Mouse (Mus musculus) hindbrain, embryonic 11.5 days (tissue): ENCODE data around the gene Stx1b. TPM values are rescaled to one million over a fixed set of nuclear protein-coding genes. Genes with fewer than 3 reads are reported as not detected.
A peak's percentile ranks its signal among the peaks of the same experiment; 100 is the strongest.

ENCODE experiments used
- ATAC-seq: fragments of 200-750 bp; cut with Nextera tagmentation; 2 replicates; pipeline ENCODE4 v1.8.0; 2017; ENCODE audit warnings: mild to moderate bottlenecking, moderate TSS enrichment, moderate library complexity; ENCODE audit not compliant: low FRiP score
- DNase-seq: peaks from one replicate; pipeline ENCODE4 v3.0.0-alpha.2; 2015; ENCODE audit warnings: low spot score
- H3K27ac ChIP-seq: fragments of 300-500 bp; sonication (generic); 2 replicates; pipeline ENCODE4 v1.5.1; 2014; ENCODE audit warnings: mild to moderate bottlenecking, low read depth, low read length
- H3K27me3 ChIP-seq: fragments of 300-500 bp; sonication (generic); 2 replicates; pipeline ENCODE4 v1.6.1; 2014; ENCODE audit warnings: mild to moderate bottlenecking, low read length, moderate library complexity, mixed read lengths; ENCODE audit not compliant: control insufficient read depth, insufficient read depth
- H3K36me3 ChIP-seq: fragments of 300-500 bp; sonication (generic); 2 replicates; pipeline ENCODE4 v1.6.1; 2014; ENCODE audit warnings: mild to moderate bottlenecking, low read length, moderate library complexity, mixed read lengths; ENCODE audit not compliant: control insufficient read depth, insufficient read depth
- H3K4me1 ChIP-seq: fragments of 300-500 bp; sonication (generic); replicated peaks from 2 replicates; pipeline ENCODE4 v1.6.1; 2014; ENCODE audit warnings: low read length, mixed read lengths; ENCODE audit not compliant: control insufficient read depth, insufficient read depth
- H3K4me2 ChIP-seq: fragments of 300-500 bp; sonication (generic); replicated peaks from 2 replicates; pipeline ENCODE4 v1.6.1; 2014; ENCODE audit warnings: mild to moderate bottlenecking, low read depth, low read length
- H3K4me3 ChIP-seq: fragments of 300-500 bp; sonication (generic); 2 replicates; pipeline ENCODE4 v1.5.1; 2014; ENCODE audit warnings: low read depth, low read length
- H3K9ac ChIP-seq: fragments of 300-500 bp; sonication (generic); 2 replicates; pipeline ENCODE4 v1.6.1; 2014; ENCODE audit warnings: low read depth, low read length
- H3K9me3 ChIP-seq: fragments of 300-500 bp; sonication (generic); 2 replicates; pipeline ENCODE4 v1.6.1; 2016; ENCODE audit warnings: low read length; ENCODE audit not compliant: control insufficient read depth
- WGBS: fragments of 180-500 bp; shearing (Covaris S2); extraction: QIAGEN DNeasy Blood & Tissue Kit; methylation state at CpG from one replicate; pipeline ENCODE4 v1.1.7; 2014; 5-methylcytosine and 5-hydroxymethylcytosine counted together
- polyA plus RNA-seq: library from polyadenylated mRNA; unstranded; fragments of >200 nt; fragmentation: Nextera tagmentation; extraction: Ambion mirVana; gene quantifications from 2 replicates; pipeline ENCODE4 v1.2.1, GENCODE M21; 2014

The Stx1b gene
- polyA plus RNA-seq, 1 experiment from 2014 or later = 10.1 TPM

DNA sequence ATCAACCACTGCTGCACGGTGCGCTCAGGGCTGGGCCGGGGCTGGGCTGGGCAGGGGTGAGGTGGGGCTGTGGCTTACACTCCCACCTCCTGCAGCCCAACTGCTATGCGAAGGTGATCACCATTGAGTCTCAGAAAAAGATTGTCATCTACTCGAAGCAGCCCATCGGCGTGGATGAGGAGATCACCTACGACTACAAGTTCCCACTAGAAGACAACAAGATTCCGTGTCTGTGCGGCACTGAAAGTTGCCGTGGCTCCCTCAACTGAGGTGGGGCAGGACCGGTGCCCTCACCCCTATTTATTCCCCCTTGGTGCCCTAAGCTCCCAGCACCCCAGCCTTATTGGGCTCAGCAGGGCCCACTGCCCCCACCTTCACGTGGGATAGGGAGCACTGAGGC, 25.1 kb downstream of the Stx1b start:
- no peak for ATAC-seq
- H3K27ac ChIP-seq = no peak overlapping the region
- H3K4me3 ChIP-seq = no peak overlapping the region
- H3K9me3 ChIP-seq = no peaks in the 10 kb centered on the region
- no peaks in the 10 kb centered on the region for H3K27me3 ChIP-seq
- H3K36me3 ChIP-seq = peaks cover 20% of the 10 kb centered on the region
- no peak overlapping the region for H3K9ac ChIP-seq
- DNase-seq = no peak
- no peak overlapping the region for H3K4me2 ChIP-seq
- no peaks in the 10 kb centered on the region; the same call in 1 of the 2 replicates for H3K4me1 ChIP-seq
- 90% methylated on average over 13 of the region's 13 CpGs for WGBS

DNA sequence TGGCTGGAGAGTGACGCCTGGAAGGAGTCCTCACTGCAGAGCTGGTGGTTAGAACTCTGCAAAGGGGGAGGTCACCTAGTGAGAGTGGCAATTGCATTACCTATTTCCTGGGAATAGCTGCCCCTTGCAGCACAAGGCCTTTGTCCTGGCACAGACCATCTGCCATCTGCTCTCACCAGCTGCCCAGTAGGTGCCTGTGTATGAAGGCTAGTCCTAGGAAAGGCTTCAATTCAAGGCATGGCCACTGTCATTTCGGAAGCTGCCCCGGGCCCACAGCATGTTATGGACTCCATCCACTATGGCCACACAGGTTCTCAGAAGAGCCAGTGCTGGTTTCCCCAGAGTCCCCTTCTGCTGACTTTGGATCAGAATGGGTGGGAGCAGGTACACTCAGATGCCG, 25.8 kb downstream of the Stx1b start:
- DNase-seq (no peak), ATAC-seq (no peak)
- Histone ChIP-seq H3K36me3 (peaks cover 20% of the 10 kb centered on the region), H3K27ac (no peak overlapping the region), H3K4me1 (no peaks in the 10 kb centered on the region; the same call in 1 of the 2 replicates), H3K4me3 (no peak overlapping the region), H3K4me2 (no peak overlapping the region), H3K9ac (no peak overlapping the region), H3K9me3 (no peaks in the 10 kb centered on the region), H3K27me3 (no peaks in the 10 kb centered on the region)
- WGBS = 99% methylated on average over 4 of the region's 4 CpGs

DNA sequence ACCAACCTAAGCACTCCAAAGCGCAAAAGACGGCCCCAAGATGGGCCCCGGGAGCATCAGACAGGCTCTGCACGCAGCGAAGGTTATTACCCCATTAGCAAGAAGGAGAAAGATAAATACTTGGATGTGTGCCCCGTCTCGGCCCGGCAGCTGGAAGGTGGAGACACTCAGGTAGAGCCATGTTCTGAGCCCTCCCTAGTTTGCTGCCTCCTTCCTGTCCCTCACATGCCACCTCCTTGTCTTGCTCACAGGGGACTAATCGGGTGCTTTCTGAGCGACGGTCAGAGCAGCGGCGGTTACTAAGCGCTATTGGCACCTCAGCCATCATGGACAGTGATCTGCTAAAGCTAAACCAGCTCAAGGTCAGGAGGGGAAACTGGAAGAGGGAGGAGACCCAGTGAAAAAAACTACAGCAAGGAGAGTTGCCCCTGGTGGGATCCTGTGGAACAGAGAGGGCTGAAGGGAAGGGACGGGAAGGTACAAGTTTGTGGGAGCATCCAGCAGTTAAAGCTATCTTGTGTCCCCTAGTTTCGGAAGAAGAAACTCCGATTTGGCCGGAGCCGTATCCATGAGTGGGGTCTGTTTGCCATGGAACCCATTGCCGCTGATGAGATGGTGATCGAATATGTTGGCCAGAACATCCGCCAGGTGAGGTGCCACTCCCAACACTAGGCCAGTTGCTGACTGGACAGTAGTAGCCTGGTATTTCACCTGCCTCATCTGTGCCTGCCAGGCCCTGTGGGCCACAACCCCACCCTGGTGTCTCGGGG, 27.1 kb downstream of the Stx1b start:
- H3K27me3 ChIP-seq = no peaks in the 10 kb centered on the region
- no peak for DNase-seq
- no peak for ATAC-seq
- no peak overlapping the region for H3K9ac ChIP-seq
- no peak overlapping the region for H3K4me2 ChIP-seq
- H3K4me3 ChIP-seq = no peak overlapping the region
- H3K27ac ChIP-seq = no peak overlapping the region
- 93% methylated on average over 23 of the region's 23 CpGs for WGBS
- no peaks in the 10 kb centered on the region for H3K9me3 ChIP-seq
- H3K4me1 ChIP-seq = no peaks in the 10 kb centered on the region; the same call in 1 of the 2 replicates
- H3K36me3 ChIP-seq = peaks cover 23% of the 10 kb centered on the region

DNA sequence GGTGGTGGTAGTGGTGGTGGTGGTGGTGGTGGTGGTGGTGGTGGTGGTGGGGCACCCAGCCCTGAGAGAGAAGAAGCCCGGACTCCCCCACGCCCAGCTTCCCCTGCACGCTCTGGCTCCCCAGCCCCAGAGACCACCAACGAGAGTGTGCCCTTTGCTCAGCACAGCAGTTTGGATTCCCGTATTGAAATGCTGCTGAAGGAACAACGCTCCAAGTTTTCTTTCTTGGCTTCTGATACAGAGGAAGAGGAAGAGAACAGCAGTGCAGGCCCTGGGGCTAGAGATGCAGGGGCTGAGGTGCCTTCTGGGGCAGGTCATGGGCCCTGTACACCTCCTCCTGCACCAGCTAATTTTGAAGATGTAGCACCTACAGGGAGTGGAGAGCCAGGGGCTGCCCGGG, 39.0 kb downstream of the Stx1b start, which contains the start of gene Gm49388:
Gene Gm49388 (plus strand): TSS at position 301 of the 400 bp plus-strand sequence.
- no peaks in the 10 kb centered on the region for H3K27me3 ChIP-seq
- no peaks in the 10 kb centered on the region for H3K4me1 ChIP-seq
- H3K27ac ChIP-seq = no peak within 1 kb of the TSS
- H3K4me2 ChIP-seq = no peak within 1 kb of the TSS
- H3K36me3 ChIP-seq = peaks cover 19% of the 10 kb centered on the region
- ATAC-seq (no peak), DNase-seq (no peak)
- no peak within 1 kb of the TSS for H3K4me3 ChIP-seq
- WGBS = 87% methylated on average over 7 of the region's 7 CpGs
- no peak within 1 kb of the TSS for H3K9ac ChIP-seq
- H3K9me3 ChIP-seq = no peaks in the 10 kb centered on the region

DNA sequence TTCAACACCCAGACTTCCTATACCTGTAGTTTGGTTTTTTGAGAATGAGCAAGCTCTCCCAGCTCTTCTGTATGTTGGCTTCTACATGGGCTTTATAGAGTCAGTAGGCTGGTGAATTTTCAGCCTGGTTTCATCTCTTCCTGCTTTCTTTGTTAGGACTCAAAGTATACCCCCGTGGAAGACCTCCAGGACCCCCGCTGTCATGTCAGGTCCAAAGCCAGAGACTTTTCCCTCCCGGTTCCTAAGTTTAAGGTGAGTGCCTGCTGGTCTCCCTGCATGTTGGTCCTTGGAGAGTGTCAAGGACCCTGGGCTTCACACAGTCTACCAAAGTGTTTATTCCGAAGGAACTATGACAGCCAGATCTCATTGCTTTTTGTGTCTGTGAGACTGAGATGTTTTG, 46.0 kb downstream of the Stx1b start:
- Histone ChIP-seq H3K4me1 (peaks cover 5% of the 10 kb centered on the region; the same call in 1 of the 2 replicates), H3K4me2 (peak overlapping the region; percentile 80), H3K9ac (peak overlapping the region; percentile 90), H3K36me3 (peaks cover 5% of the 10 kb centered on the region; the same call in 1 of the 2 replicates), H3K9me3 (no peaks in the 10 kb centered on the region), H3K27ac (no peak overlapping the region), H3K27me3 (no peaks in the 10 kb centered on the region), H3K4me3 (peak overlapping the region; percentile 93)
- ATAC-seq (no peak), DNase-seq (no peak)
- 84% methylated on average over 4 of the region's 4 CpGs for WGBS

DNA sequence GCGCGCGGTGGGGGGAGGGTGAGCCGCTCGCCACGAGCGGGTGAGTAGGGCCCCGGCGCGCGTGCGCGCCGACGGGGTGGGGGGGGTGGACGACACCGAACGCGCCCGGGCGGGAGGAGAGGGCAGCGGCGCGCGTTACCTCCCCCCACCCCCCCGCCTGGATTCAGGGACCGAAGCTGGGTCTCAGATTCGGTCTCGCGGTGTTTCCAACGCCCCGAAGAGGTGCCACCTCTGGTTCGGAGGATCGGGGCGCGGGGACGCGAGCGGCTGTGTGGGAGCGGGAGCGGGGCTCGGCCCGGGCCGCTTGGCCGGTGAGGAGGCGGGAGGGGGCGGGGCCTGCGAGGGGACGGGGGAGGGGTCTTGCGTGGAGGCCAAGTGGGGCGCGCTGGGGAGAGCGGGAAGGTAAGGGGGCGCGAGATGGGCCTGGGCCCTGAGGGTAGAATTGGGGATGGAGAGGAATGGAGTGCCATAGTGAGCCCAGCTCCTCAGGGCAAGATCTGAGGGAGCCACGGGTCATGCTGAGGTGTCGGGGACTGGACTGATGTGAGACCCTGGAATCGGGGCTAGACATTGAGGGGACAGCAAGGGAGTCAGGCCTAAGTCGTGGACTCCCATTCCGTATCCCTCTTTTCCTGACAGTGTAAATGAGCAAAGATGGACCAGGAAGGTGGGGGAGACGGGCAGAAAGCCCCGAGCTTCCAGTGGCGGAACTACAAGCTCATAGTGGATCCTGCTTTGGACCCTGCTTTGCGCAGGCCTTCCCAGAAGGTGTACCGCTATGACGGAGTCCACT, 46.7 kb downstream of the Stx1b start:
- Histone ChIP-seq H3K9ac (peak overlapping the region; percentile 90), H3K4me2 (peak overlapping the region; percentile 80), H3K9me3 (no peaks in the 10 kb centered on the region), H3K4me3 (peak overlapping the region; percentile 93), H3K27ac (peak overlapping the region; percentile 95), H3K4me1 (peaks cover 5% of the 10 kb centered on the region; the same call in 1 of the 2 replicates), H3K36me3 (peaks cover 5% of the 10 kb centered on the region; the same call in 1 of the 2 replicates), H3K27me3 (no peaks in the 10 kb centered on the region)
- DNase-seq (peak; percentile 73), ATAC-seq (peak; percentile 48)
- 4% methylated on average over 34 of the region's 66 CpGs for WGBS

DNA sequence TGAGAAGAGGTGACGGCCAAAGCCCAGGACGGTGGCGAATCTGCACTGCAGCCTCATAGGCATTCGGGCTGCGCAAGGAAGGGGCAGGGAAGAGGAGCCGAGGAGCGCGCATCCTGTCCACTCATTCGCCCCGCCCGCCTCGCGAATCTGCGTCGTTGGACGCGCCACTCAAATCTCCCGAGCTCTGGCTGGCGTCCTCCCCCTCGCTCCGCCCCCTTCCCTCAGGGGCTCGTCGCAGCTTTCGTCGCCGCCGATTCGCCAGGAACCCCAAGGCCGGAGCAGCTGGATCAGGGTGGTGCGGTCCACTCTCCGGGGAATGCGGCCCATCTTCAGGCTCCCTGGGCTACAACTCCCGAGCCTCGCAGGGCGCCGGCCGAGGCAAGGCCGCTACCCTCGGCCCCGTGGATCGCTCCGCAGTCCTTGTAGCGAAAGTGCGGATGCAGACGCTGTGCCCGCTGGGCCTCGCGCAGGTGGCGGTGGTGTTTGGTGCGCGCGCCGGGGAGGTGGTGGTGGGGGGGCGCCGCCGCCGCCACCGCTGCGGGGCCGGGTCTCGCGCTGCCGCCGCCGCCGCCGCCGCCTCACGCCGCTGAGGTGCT, 47.4 kb downstream of the Stx1b start:
- H3K4me1 ChIP-seq = peaks cover 5% of the 10 kb centered on the region; the same call in 1 of the 2 replicates
- H3K36me3 ChIP-seq = peaks cover 5% of the 10 kb centered on the region; the same call in 1 of the 2 replicates
- ATAC-seq = peak; percentile 92
- peak overlapping the region; percentile 93 for H3K4me3 ChIP-seq
- DNase-seq = peak; percentile 96
- no peaks in the 10 kb centered on the region for H3K9me3 ChIP-seq
- H3K4me2 ChIP-seq = peak overlapping the region; percentile 80
- peak overlapping the region; percentile 90 for H3K9ac ChIP-seq
- WGBS = under 1% methylated on average over 60 of the region's 70 CpGs
- H3K27ac ChIP-seq = peak overlapping the region; percentile 95
- H3K27me3 ChIP-seq = no peaks in the 10 kb centered on the region

DNA sequence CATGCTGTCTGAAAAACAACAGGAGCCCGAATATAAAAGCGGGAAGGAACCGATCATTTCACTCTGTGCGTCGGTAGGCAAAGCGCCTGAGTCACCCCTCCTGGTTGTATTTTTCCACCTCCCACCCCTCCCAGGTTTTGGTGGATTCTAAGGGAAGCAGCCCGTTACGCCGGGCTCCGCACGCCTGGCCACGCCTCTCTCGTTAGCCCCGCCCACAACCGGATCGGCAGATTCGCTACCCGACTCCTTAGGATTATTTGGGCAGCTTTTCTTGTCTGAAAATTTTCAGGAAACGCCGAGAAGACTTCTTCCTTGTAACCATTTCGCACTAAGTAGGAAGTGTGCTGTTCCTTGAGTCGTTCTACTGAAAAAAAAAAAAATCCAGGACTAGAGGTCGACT, 47.9 kb downstream of the Stx1b start, which contains the start of gene Setd1a:
Gene Setd1a (plus strand): TSS at position 245 of the 400 bp plus-strand sequence.
- Histone ChIP-seq H3K27me3 (no peaks in the 10 kb centered on the region), H3K36me3 (peaks cover 5% of the 10 kb centered on the region; the same call in 1 of the 2 replicates), H3K4me2 (peak within 1 kb of the TSS; percentile 80), H3K9ac (peak within 1 kb of the TSS; percentile 90), H3K4me1 (peaks cover 5% of the 10 kb centered on the region; the same call in 1 of the 2 replicates), H3K4me3 (peak within 1 kb of the TSS; percentile 93), H3K9me3 (no peaks in the 10 kb centered on the region), H3K27ac (peak within 1 kb of the TSS; percentile 95)
- ATAC-seq (peak; percentile 67), DNase-seq (peak; percentile 92)
- 0% methylated on average over 23 of the region's 23 CpGs for WGBS
